Mouse (Mus musculus): ENCODE measurements at regions not wholly inside any gene's neighbourhood (a gene's known extent, or its start where the extent isn't known, plus 50 kb on each side); places are given as distances from the start of the nearest gene placed in this dataset.

GRCm38 (mm10) chr13:73131270-73131669 lies 129.0 kb upstream of the Irx4 start:
- TF ChIP-seq CTCF (conservative IDR thresholded peaks at IDR 0.05; ENCODE audit: insufficient read depth, insufficient read length, low read depth, low read length) = no peak
- TF ChIP-seq POLR2A (IDR thresholded peaks at IDR 0.05; ENCODE audit: low read depth, low read length) = no peak
